Mouse (Mus musculus): ENCODE data around the gene Ntrk3.

The Ntrk3 gene

DNA sequence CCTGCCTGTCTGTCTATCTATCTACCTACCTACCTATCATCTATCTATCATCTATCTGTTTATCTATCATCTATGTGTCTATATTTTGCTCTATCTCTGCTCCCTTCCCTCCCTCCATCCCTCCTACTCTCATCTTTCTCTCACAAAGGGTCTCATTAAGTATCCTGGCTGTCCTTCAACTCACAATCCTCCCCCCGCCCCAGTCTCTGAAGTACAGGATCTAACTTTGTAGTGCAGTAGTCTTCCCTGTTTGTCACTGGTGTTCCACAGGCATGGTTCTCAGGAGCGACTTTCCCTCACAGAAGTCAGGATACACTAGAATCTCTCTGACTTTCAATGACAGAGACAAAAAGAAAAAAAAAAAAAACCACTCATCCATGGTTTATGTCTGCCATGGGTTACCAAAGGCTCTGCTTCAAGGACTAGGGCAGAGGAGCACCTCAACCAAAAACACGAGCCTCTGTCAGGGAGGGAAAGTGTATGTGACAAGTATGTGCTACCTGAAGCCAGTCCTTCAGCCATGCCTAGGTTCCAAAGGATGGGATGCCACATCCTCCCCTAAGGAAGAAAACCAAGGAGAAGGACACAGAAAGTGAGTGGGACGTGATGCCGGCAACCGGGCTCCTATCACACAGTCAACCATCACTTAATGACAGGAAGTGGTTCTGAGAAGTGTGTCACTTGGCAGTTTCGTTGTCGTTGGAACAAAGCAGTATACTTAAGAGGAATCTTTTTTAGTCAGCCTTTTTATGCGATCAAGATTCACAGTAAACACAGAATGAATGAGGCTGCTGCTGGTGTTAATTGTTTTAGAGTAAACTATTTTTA lies 16.6 kb downstream of the Ntrk3 start:
- DNase-seq (ENCODE audit: low spot score): no peak

DNA sequence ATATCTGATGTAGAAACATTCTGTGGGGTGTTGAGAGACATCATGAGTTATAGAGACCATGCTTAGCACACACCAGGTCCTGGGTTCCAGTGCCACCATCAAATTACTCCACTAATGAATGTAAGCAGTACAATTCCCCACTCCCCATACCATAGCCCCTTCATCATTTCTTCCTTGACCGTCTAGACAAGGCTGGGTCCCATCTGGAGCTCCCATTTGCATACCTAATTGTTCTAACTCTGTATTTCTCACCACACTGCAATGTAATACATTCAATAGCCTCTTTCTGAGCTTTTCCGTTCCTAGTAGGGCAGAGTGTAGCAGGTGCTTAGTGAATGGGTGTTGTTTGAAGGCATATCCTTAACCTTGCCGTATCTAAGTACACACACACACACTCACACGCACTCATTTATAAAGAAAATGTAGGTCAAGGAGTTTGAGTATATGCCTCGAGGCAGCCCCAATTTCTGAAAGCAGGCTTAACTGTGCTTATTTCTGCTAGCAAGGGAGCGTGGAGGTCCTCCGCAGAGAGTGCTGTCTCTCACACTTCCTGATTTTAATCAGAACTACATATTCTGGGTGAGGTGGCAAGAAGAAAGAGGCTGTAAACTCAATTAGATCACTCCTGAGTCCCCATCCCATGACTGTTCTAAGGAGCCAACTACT lies 17.9 kb downstream of the Ntrk3 start:
- no peak for DNase-seq (ENCODE audit: low spot score)

DNA sequence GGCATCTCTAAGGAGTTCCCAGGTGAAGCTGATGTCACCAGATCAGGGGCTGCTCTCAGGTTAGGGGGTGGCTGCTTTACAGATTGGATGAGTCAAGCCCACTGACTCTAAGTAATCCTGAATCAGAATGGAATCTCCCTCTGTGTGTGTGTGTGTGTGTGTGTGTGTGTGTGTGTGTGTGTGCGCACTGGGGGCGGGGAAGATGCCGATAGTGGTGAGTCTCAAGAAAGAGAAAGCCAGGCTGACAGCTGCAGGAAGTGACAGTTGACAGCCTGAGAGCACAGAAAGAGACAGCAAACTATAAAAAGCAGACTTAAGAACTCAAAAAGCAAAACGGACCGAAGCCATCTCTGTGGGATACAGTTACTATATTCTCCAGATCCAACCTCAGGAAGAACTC lies 18.7 kb downstream of the Ntrk3 start:
- DNase-seq (ENCODE audit: low spot score): no peak

- no peak for DNase-seq (ENCODE audit: low spot score)
Measured at GRCm38 (mm10) chr7:78718191-78718609, 19.6 kb downstream of the Ntrk3 start.

- DNase-seq (ENCODE audit: low spot score): no peak
Measured at GRCm38 (mm10) chr7:78707708-78708107, 30.1 kb downstream of the Ntrk3 start.

DNA sequence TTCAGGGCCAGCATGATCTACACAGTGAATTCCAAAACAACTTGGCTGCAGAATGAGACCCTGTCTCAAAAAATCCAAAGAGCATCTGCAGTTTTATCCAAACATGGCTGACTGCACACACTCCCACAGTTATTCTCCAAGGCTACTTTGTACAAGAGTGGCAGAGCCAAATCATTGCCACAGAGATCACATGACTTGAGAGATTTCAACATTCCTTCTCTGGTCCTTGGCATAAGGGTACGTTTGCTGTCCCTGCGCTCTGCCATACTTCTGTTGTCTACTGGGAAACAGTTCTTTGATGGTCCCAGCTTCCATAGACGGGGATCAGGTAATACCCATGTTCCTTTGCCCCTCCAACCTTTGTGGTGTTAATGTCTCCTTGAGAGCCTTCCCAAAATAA lies 30.7 kb downstream of the Ntrk3 start:
- DNase-seq (ENCODE audit: low spot score): no peak

- DNase-seq (ENCODE audit: low spot score): peak; percentile 32
Measured at GRCm38 (mm10) chr7:78702676-78703075, 35.1 kb downstream of the Ntrk3 start.

DNA sequence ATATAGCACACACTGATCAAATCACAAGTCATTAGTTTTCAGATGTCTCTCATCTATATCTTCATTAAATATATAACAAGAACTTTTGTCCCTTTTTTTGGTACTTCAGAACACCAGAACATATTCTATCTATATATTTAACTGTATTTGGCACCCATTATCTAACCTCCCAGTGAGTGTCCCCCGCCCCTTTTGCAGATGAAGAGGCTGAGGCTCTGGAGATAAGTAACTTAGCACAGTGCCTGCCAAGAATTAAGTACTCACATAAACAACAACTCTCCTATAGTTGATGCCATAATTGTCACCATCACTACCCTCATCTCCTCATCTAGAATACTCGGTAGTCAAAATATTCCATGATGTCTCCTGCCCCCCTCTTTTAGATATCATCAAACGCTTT lies 42.6 kb downstream of the Ntrk3 start:
- no peak for DNase-seq (ENCODE audit: low spot score)

GRCm38 (mm10) chr7:78693148-78693547 lies 44.7 kb downstream of the Ntrk3 start:
- DNase-seq (ENCODE audit: low spot score): no peak

DNA sequence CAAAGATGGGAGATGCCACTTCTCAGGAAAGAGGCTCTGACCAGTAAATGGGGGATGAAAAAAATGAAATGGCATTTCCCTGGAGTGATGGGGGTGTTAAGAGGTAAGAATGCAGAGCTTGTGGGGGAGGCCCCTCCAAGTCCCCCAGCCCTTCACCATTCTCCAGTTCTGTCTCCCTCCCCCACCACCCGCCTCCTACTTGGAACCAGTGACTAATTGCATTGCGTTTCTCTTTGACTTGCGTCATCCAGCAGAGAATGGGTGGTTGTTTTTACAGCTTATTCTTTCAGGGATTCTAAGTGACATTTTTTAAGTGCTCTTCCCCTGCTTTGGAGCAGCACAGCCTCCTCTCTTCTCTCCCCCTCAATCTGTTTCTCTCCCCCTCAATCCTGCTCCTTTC lies 46.9 kb downstream of the Ntrk3 start:
- peak; percentile 8 for DNase-seq (ENCODE audit: low spot score)

- no peak for DNase-seq (ENCODE audit: low spot score)
Measured at GRCm38 (mm10) chr7:78684943-78685342, 52.9 kb downstream of the Ntrk3 start.

DNA sequence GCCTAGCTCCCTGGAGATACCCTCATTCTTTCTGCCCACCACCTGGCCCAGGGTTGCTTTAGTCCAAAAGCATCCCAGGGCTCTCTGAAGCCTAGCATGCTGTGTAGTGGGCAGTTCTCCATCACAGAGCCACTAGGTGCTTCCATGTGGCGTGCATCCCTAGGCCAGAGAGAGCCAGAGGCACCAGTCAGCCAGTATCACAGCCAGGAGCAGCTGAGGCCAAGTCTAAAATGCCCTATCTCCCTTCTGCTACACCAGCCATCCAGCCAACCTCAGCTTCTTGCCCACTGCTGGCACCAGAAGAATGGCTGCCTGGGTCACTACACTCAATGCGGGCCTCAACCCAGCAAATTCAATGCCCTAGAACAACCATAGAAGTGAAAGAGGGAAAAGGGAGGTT lies 56.9 kb downstream of the Ntrk3 start:
- DNase-seq (ENCODE audit: low spot score): no peak

DNA sequence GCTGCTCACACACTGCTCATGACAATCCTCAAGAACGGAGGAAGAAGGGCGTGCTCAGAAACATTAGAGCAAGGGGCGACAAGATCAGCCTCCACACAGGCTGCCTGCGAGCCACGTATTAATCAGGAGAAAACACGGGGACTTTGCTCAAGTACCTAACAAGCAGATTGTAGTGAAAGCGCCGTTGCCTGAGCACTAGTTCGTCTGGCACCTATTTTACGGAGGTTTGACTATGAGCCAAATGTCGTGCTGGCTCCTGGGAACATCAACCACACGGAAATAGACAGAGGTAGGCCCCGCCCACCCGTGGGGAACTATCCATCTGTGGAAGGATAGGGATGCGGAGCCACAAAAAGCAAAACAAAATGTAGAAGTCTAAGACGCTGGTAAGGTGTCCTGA lies 68.4 kb downstream of the Ntrk3 start:
- DNase-seq (ENCODE audit: low spot score): no peak

- DNase-seq (ENCODE audit: low spot score): no peak
Measured at GRCm38 (mm10) chr7:78668916-78669315, 68.9 kb downstream of the Ntrk3 start.

GRCm38 (mm10) chr7:78668003-78668635 lies 69.7 kb downstream of the Ntrk3 start:
- no peak for DNase-seq (ENCODE audit: low spot score)

DNA sequence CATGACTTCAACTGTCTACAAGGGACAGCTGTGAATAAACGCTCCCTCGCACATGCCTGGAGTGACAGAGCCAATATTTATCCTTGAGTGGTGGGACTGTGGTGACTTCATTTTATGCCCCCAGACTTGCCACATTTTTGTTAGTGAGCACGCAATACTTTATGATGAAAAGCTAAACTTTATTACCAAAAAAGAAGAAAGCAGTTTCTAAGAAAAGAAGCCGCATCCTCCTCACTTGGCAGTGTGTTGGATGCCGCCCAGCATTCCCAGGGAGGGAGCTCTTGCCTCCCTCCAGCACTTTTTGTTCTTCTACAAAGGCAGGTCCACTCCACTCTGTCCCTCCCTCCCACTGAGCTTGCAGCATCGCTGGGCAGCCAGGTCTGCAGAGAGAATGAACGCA lies 77.0 kb downstream of the Ntrk3 start:
- no peak for DNase-seq (ENCODE audit: low spot score)

DNA sequence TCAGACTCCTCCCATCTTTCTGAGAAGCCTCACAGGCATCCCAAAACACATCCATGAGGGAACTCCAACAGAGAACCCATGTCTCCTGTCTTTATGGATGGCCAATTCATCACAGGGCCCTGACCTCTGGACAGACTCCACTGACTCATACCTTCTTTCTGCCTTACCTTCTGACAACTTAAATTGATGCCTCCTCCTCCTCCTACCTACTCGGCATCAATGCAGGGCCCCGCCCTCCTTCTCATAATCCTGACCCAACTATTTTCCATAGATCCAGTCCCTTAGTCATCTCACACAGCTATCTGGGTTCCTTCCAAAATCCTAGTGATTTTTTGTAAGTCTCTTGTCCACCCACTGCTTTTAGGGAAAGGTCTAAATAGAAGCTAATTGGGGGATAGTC lies 78.0 kb downstream of the Ntrk3 start:
- no peak for DNase-seq (ENCODE audit: low spot score)

DNA sequence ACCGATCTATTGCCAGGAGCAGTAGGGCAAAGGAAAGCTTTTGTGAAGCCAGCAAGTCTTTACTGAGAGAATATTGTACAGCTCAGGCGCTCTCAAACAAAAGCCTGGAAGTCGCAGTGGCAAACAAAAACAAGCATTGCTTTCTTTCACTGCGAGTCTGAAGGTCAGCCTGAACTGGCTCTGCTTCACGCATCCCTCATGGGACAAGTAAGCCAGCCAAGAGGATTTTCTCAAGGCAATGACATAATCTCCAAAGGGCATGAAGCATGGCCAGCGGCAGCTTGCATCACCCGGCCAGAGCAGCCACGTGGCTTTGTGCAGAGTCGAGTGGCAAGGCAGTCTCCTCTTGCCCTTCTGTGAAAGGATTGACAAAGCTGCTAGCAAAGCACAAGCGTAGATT lies 79.8 kb downstream of the Ntrk3 start:
- peak; percentile 87 for DNase-seq (ENCODE audit: low spot score)

GRCm38 (mm10) chr7:78656181-78656580 lies 81.6 kb downstream of the Ntrk3 start:
- peak; percentile 26 for DNase-seq (ENCODE audit: low spot score)

- DNase-seq (ENCODE audit: low spot score): no peak
Measured at GRCm38 (mm10) chr7:78653686-78654085, 84.1 kb downstream of the Ntrk3 start.

- DNase-seq (ENCODE audit: low spot score): no peak
Measured at GRCm38 (mm10) chr7:78652296-78652695, 85.5 kb downstream of the Ntrk3 start.

- DNase-seq (ENCODE audit: low spot score): no peak
Measured at GRCm38 (mm10) chr7:78651540-78651939, 86.3 kb downstream of the Ntrk3 start.

GRCm38 (mm10) chr7:78643667-78644066 lies 94.1 kb downstream of the Ntrk3 start:
- no peak for DNase-seq (ENCODE audit: low spot score)

All from MN1 (cell line).